Mouse (Mus musculus): ENCODE data around the gene H2afz.
"Not testable (repeated sequence)": the region's sequence is repeated elsewhere in the genome, so short reads cannot be mapped to it uniquely, and the experiment has no call there.

The H2afz gene

GRCm38 (mm10) chr3:137836543-137836942, 27.7 kb upstream of the H2afz start:
- H3K4me3 ChIP-seq (replicated peaks; ENCODE audit: low read length), result no peak overlapping the region
- no peak for TF ChIP-seq NANOG (IDR thresholded peaks at IDR 0.05; ENCODE audit: borderline replicate concordance, low read length)
- no peak for TF ChIP-seq POU5F1 (IDR thresholded peaks at IDR 0.05; ENCODE audit: borderline replicate concordance, low read length)
- TF ChIP-seq CTCF (conservative IDR thresholded peaks at IDR 0.05; ENCODE audit: low read length), result no peak
- H3K9me3 ChIP-seq (ENCODE audit: low read length), result no peaks in the 10 kb centered on the region
- H3K36me3 ChIP-seq (ENCODE audit: insufficient read depth, low read length), result no peaks in the 10 kb centered on the region
- H3K27me3 ChIP-seq (ENCODE audit: insufficient read depth, low read length), result no peaks in the 10 kb centered on the region
- H3K4me1 ChIP-seq (replicated peaks; ENCODE audit: low read depth, low read length), result peaks cover 43% of the 10 kb centered on the region

GRCm38 (mm10) chr3:137838160-137838559, 26.1 kb upstream of the H2afz start:
- Histone ChIP-seq H3K27me3 (ENCODE audit: insufficient read depth, low read length) (no peaks in the 10 kb centered on the region), H3K4me3 (replicated peaks; ENCODE audit: low read length) (no peak overlapping the region), H3K36me3 (ENCODE audit: insufficient read depth, low read length) (peaks cover 4% of the 10 kb centered on the region), H3K9me3 (ENCODE audit: low read length) (peaks cover 4% of the 10 kb centered on the region), H3K4me1 (replicated peaks; ENCODE audit: low read depth, low read length) (peaks cover 38% of the 10 kb centered on the region)
- TF ChIP-seq CTCF (conservative IDR thresholded peaks at IDR 0.05; ENCODE audit: low read length) (no peak), POU5F1 (IDR thresholded peaks at IDR 0.05; ENCODE audit: borderline replicate concordance, low read length) (no peak)

GRCm38 (mm10) chr3:137842944-137843343, 21.3 kb upstream of the H2afz start:
- TF ChIP-seq CTCF (conservative IDR thresholded peaks at IDR 0.05; ENCODE audit: low read length) (no peak), POU5F1 (IDR thresholded peaks at IDR 0.05; ENCODE audit: borderline replicate concordance, low read length) (no peak), NANOG (IDR thresholded peaks at IDR 0.05; ENCODE audit: borderline replicate concordance, low read length) (no peak)
- H3K36me3 ChIP-seq (ENCODE audit: insufficient read depth, low read length), result peaks cover 6% of the 10 kb centered on the region
- no peak overlapping the region for H3K4me3 ChIP-seq (replicated peaks; ENCODE audit: low read length)
- H3K4me1 ChIP-seq (replicated peaks; ENCODE audit: low read depth, low read length), result peaks cover 52% of the 10 kb centered on the region
- H3K27me3 ChIP-seq (ENCODE audit: insufficient read depth, low read length), result no peaks in the 10 kb centered on the region
- H3K9me3 ChIP-seq (ENCODE audit: low read length), result peaks cover 6% of the 10 kb centered on the region

GRCm38 (mm10) chr3:137844263-137844662, 20.0 kb upstream of the H2afz start:
- peaks cover 6% of the 10 kb centered on the region for H3K9me3 ChIP-seq (ENCODE audit: low read length)
- no peak for TF ChIP-seq POU5F1 (IDR thresholded peaks at IDR 0.05; ENCODE audit: borderline replicate concordance, low read length)
- no peak for TF ChIP-seq NANOG (IDR thresholded peaks at IDR 0.05; ENCODE audit: borderline replicate concordance, low read length)
- no peak for TF ChIP-seq CTCF (conservative IDR thresholded peaks at IDR 0.05; ENCODE audit: low read length)
- H3K36me3 ChIP-seq (ENCODE audit: insufficient read depth, low read length), result peaks cover 6% of the 10 kb centered on the region
- peaks cover 59% of the 10 kb centered on the region for H3K4me1 ChIP-seq (replicated peaks; ENCODE audit: low read depth, low read length)
- no peak overlapping the region for H3K4me3 ChIP-seq (replicated peaks; ENCODE audit: low read length)
- no peaks in the 10 kb centered on the region for H3K27me3 ChIP-seq (ENCODE audit: insufficient read depth, low read length)

GRCm38 (mm10) chr3:137846552-137846951, 17.7 kb upstream of the H2afz start:
- H3K36me3 ChIP-seq (ENCODE audit: insufficient read depth, low read length), result peaks cover 6% of the 10 kb centered on the region
- H3K9me3 ChIP-seq (ENCODE audit: low read length), result peaks cover 6% of the 10 kb centered on the region
- H3K4me1 ChIP-seq (replicated peaks; ENCODE audit: low read depth, low read length), result peaks cover 74% of the 10 kb centered on the region
- H3K4me3 ChIP-seq (replicated peaks; ENCODE audit: low read length), result no peak overlapping the region
- TF ChIP-seq POU5F1 (IDR thresholded peaks at IDR 0.05; ENCODE audit: borderline replicate concordance, low read length) (no peak), CTCF (conservative IDR thresholded peaks at IDR 0.05; ENCODE audit: low read length) (no peak), NANOG (IDR thresholded peaks at IDR 0.05; ENCODE audit: borderline replicate concordance, low read length) (no peak)
- H3K27me3 ChIP-seq (ENCODE audit: insufficient read depth, low read length), result no peaks in the 10 kb centered on the region

GRCm38 (mm10) chr3:137848354-137848753, 15.9 kb upstream of the H2afz start:
- no peaks in the 10 kb centered on the region for H3K27me3 ChIP-seq (ENCODE audit: insufficient read depth, low read length)
- H3K36me3 ChIP-seq (ENCODE audit: insufficient read depth, low read length), result peaks cover under 1% of the 10 kb centered on the region; the same call in 1 of the 2 replicates
- H3K4me3 ChIP-seq (replicated peaks; ENCODE audit: low read length), result peak overlapping the region; percentile 49
- TF ChIP-seq POU5F1 (IDR thresholded peaks at IDR 0.05; ENCODE audit: borderline replicate concordance, low read length) (no peak), CTCF (conservative IDR thresholded peaks at IDR 0.05; ENCODE audit: low read length) (no peak), NANOG (IDR thresholded peaks at IDR 0.05; ENCODE audit: borderline replicate concordance, low read length) (no peak)
- H3K9me3 ChIP-seq (ENCODE audit: low read length), result peaks cover 9% of the 10 kb centered on the region
- H3K4me1 ChIP-seq (replicated peaks; ENCODE audit: low read depth, low read length), result peaks cover 67% of the 10 kb centered on the region

- peaks cover 56% of the 10 kb centered on the region for H3K4me1 ChIP-seq (replicated peaks; ENCODE audit: low read depth, low read length)
- H3K9me3 ChIP-seq (ENCODE audit: low read length), result peaks cover 9% of the 10 kb centered on the region
- H3K4me3 ChIP-seq (replicated peaks; ENCODE audit: low read length), result no peak overlapping the region
- no peaks in the 10 kb centered on the region for H3K27me3 ChIP-seq (ENCODE audit: insufficient read depth, low read length)
- no peaks in the 10 kb centered on the region for H3K36me3 ChIP-seq (ENCODE audit: insufficient read depth, low read length)
- TF ChIP-seq CTCF (conservative IDR thresholded peaks at IDR 0.05; ENCODE audit: low read length), result no peak
- no peak for TF ChIP-seq NANOG (IDR thresholded peaks at IDR 0.05; ENCODE audit: borderline replicate concordance, low read length)
- no peak for TF ChIP-seq POU5F1 (IDR thresholded peaks at IDR 0.05; ENCODE audit: borderline replicate concordance, low read length)
Measured at GRCm38 (mm10) chr3:137849697-137850096, 14.6 kb upstream of the H2afz start.

GRCm38 (mm10) chr3:137851196-137851595, 13.1 kb upstream of the H2afz start:
- no peaks in the 10 kb centered on the region for H3K36me3 ChIP-seq (ENCODE audit: insufficient read depth, low read length)
- H3K9me3 ChIP-seq (ENCODE audit: low read length), result peaks cover 9% of the 10 kb centered on the region
- peaks cover 45% of the 10 kb centered on the region for H3K4me1 ChIP-seq (replicated peaks; ENCODE audit: low read depth, low read length)
- H3K4me3 ChIP-seq (replicated peaks; ENCODE audit: low read length), result no peak overlapping the region
- H3K27me3 ChIP-seq (ENCODE audit: insufficient read depth, low read length), result no peaks in the 10 kb centered on the region
- TF ChIP-seq CTCF (conservative IDR thresholded peaks at IDR 0.05; ENCODE audit: low read length) (peak; percentile 69), POU5F1 (IDR thresholded peaks at IDR 0.05; ENCODE audit: borderline replicate concordance, low read length) (no peak)

GRCm38 (mm10) chr3:137853011-137853410, 11.3 kb upstream of the H2afz start:
- not testable (repeated sequence) for H3K9me3 ChIP-seq (ENCODE audit: low read length); H3K4me3 ChIP-seq (replicated peaks; ENCODE audit: low read length); H3K36me3 ChIP-seq (ENCODE audit: insufficient read depth, low read length); H3K27me3 ChIP-seq (ENCODE audit: insufficient read depth, low read length)
- peaks cover 28% of the 10 kb centered on the region for H3K4me1 ChIP-seq (replicated peaks; ENCODE audit: low read depth, low read length)

Measured in E14TG2a.4 (cell line).